Mouse (Mus musculus): ENCODE data around the gene Spen. TPM values are rescaled to one million over a fixed set of nuclear protein-coding genes. Genes with fewer than 3 reads are reported as not detected.

The Spen gene
- total RNA-seq, 2 experiments from 2014 or later, result 54.6 to 60.6 TPM

GRCm38 (mm10) chr4:141500637-141501036 is 37.8 kb downstream of the Spen start:
- intact Hi-C loops (cut with DNase I), result loop anchor here (5.0 kb wide), 1 partner anchor 37 kb away; the partner anchor contains the start of gene Spen

GRCm38 (mm10) chr4:141488670-141489069 is 49.7 kb downstream of the Spen start:
- no peak for DNase-seq (ENCODE audit: low spot score in 2 of 2)
- intact Hi-C loops (cut with DNase I), result no loop called here

More at GRCm38 (mm10) chr4:141500637-141501036, 37.8 kb downstream of the Spen start:
- DNase-seq (ENCODE audit: low spot score in 2 of 2), result no peak

- intact Hi-C loops (cut with DNase I), result no loop called here
- DNase-seq (ENCODE audit: low spot score in 2 of 2), result no peak
Measured at GRCm38 (mm10) chr4:141487581-141487980, 50.8 kb downstream of the Spen start.

- DNase-seq (ENCODE audit: low spot score in 2 of 2), result no peak
- intact Hi-C loops (cut with DNase I), result no loop called here
Measured at GRCm38 (mm10) chr4:141484071-141484470, 54.3 kb downstream of the Spen start.

GRCm38 (mm10) chr4:141479411-141479810 is 59.0 kb downstream of the Spen start:
- no peak for DNase-seq (ENCODE audit: low spot score in 2 of 2)

GRCm38 (mm10) chr4:141478794-141479193 is 59.6 kb downstream of the Spen start:
- intact Hi-C loops (cut with DNase I), result loop anchor here (5.0 kb wide), 1 partner anchor 59 kb away; the partner anchor contains the start of gene Spen
- no peak for DNase-seq (ENCODE audit: low spot score in 2 of 2)

More at GRCm38 (mm10) chr4:141479411-141479810, 59.0 kb downstream of the Spen start:
- intact Hi-C loops (cut with DNase I), result loop anchor here (5.0 kb wide), 1 partner anchor 58 kb away; the partner anchor contains the start of gene Spen

GRCm38 (mm10) chr4:141478225-141478624 is 60.2 kb downstream of the Spen start:
- no peak for DNase-seq (ENCODE audit: low spot score in 2 of 2)
- intact Hi-C loops (cut with DNase I), result loop anchor here (5.0 kb wide), 1 partner anchor 59 kb away; the partner anchor contains the start of gene Spen

GRCm38 (mm10) chr4:141477681-141478102 is 60.7 kb downstream of the Spen start:
- intact Hi-C loops (cut with DNase I), result loop anchor here (5.0 kb wide), 1 partner anchor 60 kb away; the partner anchor contains the start of gene Spen
- peak; percentile 66 to 91 for DNase-seq (ENCODE audit: low spot score in 2 of 2)

- no peak for DNase-seq (ENCODE audit: low spot score in 2 of 2)
Measured at GRCm38 (mm10) chr4:141474431-141474830, 64.0 kb downstream of the Spen start.

GRCm38 (mm10) chr4:141472641-141473321 is 65.6 kb downstream of the Spen start:
- intact Hi-C loops (cut with DNase I), result no loop called here
- no peak for DNase-seq (ENCODE audit: low spot score in 2 of 2)

More at GRCm38 (mm10) chr4:141474431-141474830, 64.0 kb downstream of the Spen start:
- intact Hi-C loops (cut with DNase I), result no loop called here

GRCm38 (mm10) chr4:141471491-141471890 is 66.9 kb downstream of the Spen start:
- no peak for DNase-seq (ENCODE audit: low spot score in 2 of 2)
- intact Hi-C loops (cut with DNase I), result no loop called here

- intact Hi-C loops (cut with DNase I), result no loop called here
- DNase-seq (ENCODE audit: low spot score in 2 of 2), result no peak
Measured at GRCm38 (mm10) chr4:141469343-141469742, 69.1 kb downstream of the Spen start.

GRCm38 (mm10) chr4:141468576-141468975 is 69.8 kb downstream of the Spen start:
- DNase-seq (ENCODE audit: low spot score in 2 of 2), result no peak
- intact Hi-C loops (cut with DNase I), result no loop called here

- no peak for DNase-seq (ENCODE audit: low spot score in 2 of 2)
- intact Hi-C loops (cut with DNase I), result no loop called here
Measured at GRCm38 (mm10) chr4:141467581-141467927, 70.8 kb downstream of the Spen start.

- intact Hi-C loops (cut with DNase I), result no loop called here
- no peak for DNase-seq (ENCODE audit: low spot score in 2 of 2)
Measured at GRCm38 (mm10) chr4:141466844-141467580, 71.4 kb downstream of the Spen start.

- intact Hi-C loops (cut with DNase I), result no loop called here
- DNase-seq (ENCODE audit: low spot score in 2 of 2), result no peak
Measured at GRCm38 (mm10) chr4:141466289-141466795, 72.1 kb downstream of the Spen start.

- intact Hi-C loops (cut with DNase I), result no loop called here
- no peak for DNase-seq (ENCODE audit: low spot score in 2 of 2)
Measured at GRCm38 (mm10) chr4:141465512-141466288, 72.7 kb downstream of the Spen start.

GRCm38 (mm10) chr4:141464722-141465121 is 73.7 kb downstream of the Spen start:
- no peak for DNase-seq (ENCODE audit: low spot score in 2 of 2)
- intact Hi-C loops (cut with DNase I), result no loop called here

GRCm38 (mm10) chr4:141463472-141463871 is 74.9 kb downstream of the Spen start:
- intact Hi-C loops (cut with DNase I), result no loop called here
- no peak for DNase-seq (ENCODE audit: low spot score in 2 of 2)

GRCm38 (mm10) chr4:141461576-141461975 is 76.8 kb downstream of the Spen start:
- intact Hi-C loops (cut with DNase I), result no loop called here
- no peak for DNase-seq (ENCODE audit: low spot score in 2 of 2)
